Mouse (Mus musculus) myocyte (in vitro differentiated cells): ENCODE data around the gene Ssh2. TPM values are rescaled to one million over a fixed set of nuclear protein-coding genes. Genes with fewer than 3 reads are reported as not detected.

Experiments used
- H3K27me3 ChIP-seq: one replicate; pipeline ENCODE4 v1.6.1; 2011; ENCODE audit not compliant: control insufficient read depth, insufficient read depth, insufficient read length
- H3K36me3 ChIP-seq: one replicate; pipeline ENCODE4 v1.6.1; 2011; ENCODE audit not compliant: control insufficient read depth, insufficient read depth
- H3K4me2 ChIP-seq: one replicate; pipeline ENCODE4 v1.6.1; 2011; ENCODE audit warnings: low read depth, control low read depth
- H3K4me3 ChIP-seq: one replicate; pipeline ENCODE4 v1.5.1; 2011; ENCODE audit warnings: mild to moderate bottlenecking, control low read depth, moderate library complexity
- H3K79me2 ChIP-seq: one replicate; pipeline ENCODE4 v1.6.1; 2011; ENCODE audit not compliant: control insufficient read depth, insufficient read depth
- H3ac ChIP-seq: one replicate; pipeline ENCODE4 v1.6.1; 2011; ENCODE audit not compliant: control insufficient read depth, insufficient read length
- CEBPB ChIP-seq: IDR thresholded peaks from 2 replicates; pipeline ENCODE4 v1.6.1; 2011; ENCODE audit warnings: mild to moderate bottlenecking, moderate library complexity; ENCODE audit not compliant: poor library complexity, insufficient read depth, severe bottlenecking
- E2F4 ChIP-seq: IDR thresholded peaks from one replicate; pipeline ENCODE4 v1.6.1; 2011; ENCODE audit warnings: mild to moderate bottlenecking, control low read depth, moderate library complexity; ENCODE audit not compliant: insufficient read depth
- MAX ChIP-seq: IDR thresholded peaks from one replicate; pipeline ENCODE4 v1.6.1; 2011; ENCODE audit warnings: low read depth, mild to moderate bottlenecking, control low read depth
- MYOD1 ChIP-seq, 3 experiments: IDR thresholded peaks; one replicate each; pipeline ENCODE4 v1.6.1; 2011; ENCODE audit warnings: control low read depth in 2 of 3, low read depth in 2 of 3, mild to moderate bottlenecking in 2 of 3, moderate library complexity in 1 of 3; ENCODE audit not compliant: insufficient read length in 2 of 3, control insufficient read depth in 1 of 3
- MYOG ChIP-seq, 3 experiments: IDR thresholded peaks; one replicate each; pipeline ENCODE4 v1.6.1; 2011; ENCODE audit warnings: control low read depth in 2 of 3, low read depth in 2 of 3, mild to moderate bottlenecking in 2 of 3; ENCODE audit not compliant: insufficient read length in 2 of 3, control insufficient read depth in 1 of 3, insufficient read depth in 1 of 3
- POLR2A ChIP-seq: IDR thresholded peaks from one replicate; pipeline ENCODE4 v1.6.1; 2011; ENCODE audit warnings: low read depth, mild to moderate bottlenecking, control low read depth, moderate library complexity; ENCODE audit not compliant: insufficient read length
- POLR2AphosphoS2 ChIP-seq: IDR thresholded peaks from one replicate; pipeline ENCODE4 v1.6.1; 2011; ENCODE audit warnings: low read depth, control low read depth; ENCODE audit not compliant: insufficient read length
- REST ChIP-seq: IDR thresholded peaks from one replicate; pipeline ENCODE4 v1.6.1; 2011; ENCODE audit warnings: mild to moderate bottlenecking, control low read depth, moderate library complexity; ENCODE audit not compliant: insufficient read depth, insufficient read length
- SRF ChIP-seq: IDR thresholded peaks from one replicate; pipeline ENCODE4 v1.6.1; 2011; ENCODE audit warnings: low read depth; ENCODE audit not compliant: control insufficient read depth, insufficient read length
- TCF12 ChIP-seq: IDR thresholded peaks from one replicate; pipeline ENCODE4 v1.6.1; 2011; ENCODE audit warnings: mild to moderate bottlenecking, control low read depth; ENCODE audit not compliant: poor library complexity, insufficient read depth, severe bottlenecking
- TCF3 ChIP-seq: IDR thresholded peaks from one replicate; pipeline ENCODE4 v1.6.1; 2011; ENCODE audit warnings: low read depth, control low read depth; ENCODE audit not compliant: insufficient read length
- USF1 ChIP-seq: IDR thresholded peaks from one replicate; pipeline ENCODE4 v1.6.1; 2011; ENCODE audit warnings: low read depth, mild to moderate bottlenecking, control low read depth, moderate library complexity
- polyA plus RNA-seq: library from polyadenylated mRNA; unstranded; fragments of >200 nt; fragmentation: generic; extraction: Trizol; gene quantifications from one replicate; pipeline ENCODE4 v1.2.1, GENCODE M21; 2012; ENCODE audit warnings: missing spikeins

The Ssh2 gene
- polyA plus RNA-seq, 1 experiment, result 4.8 TPM

GRCm38 (mm10) chr11:77371696-77372095, 155.6 kb downstream of the Ssh2 start:
- Histone ChIP-seq H3K4me2 (no peak overlapping the region), H3K79me2 (no peaks in the 10 kb centered on the region), H3ac (no peak overlapping the region), H3K36me3 (no peaks in the 10 kb centered on the region), H3K27me3 (no peaks in the 10 kb centered on the region), H3K4me3 (no peak overlapping the region)
- TF ChIP-seq TCF3 (no peak), CEBPB (no peak), REST (no peak), MYOG (IDR thresholded peaks at IDR 0.05; ENCODE audit: control insufficient read depth in 1 of 3, insufficient read depth in 1 of 3, insufficient read length in 2 of 3, low read depth in 2 of 3) (no peak), MYOD1 (IDR thresholded peaks at IDR 0.05; ENCODE audit: control insufficient read depth in 1 of 3, insufficient read length in 2 of 3, low read depth in 2 of 3) (no peak), MAX (no peak), POLR2A (no peak), TCF12 (no peak)

GRCm38 (mm10) chr11:77372196-77372904, 156.3 kb downstream of the Ssh2 start:
- no peak overlapping the region for H3K4me2 ChIP-seq
- H3ac ChIP-seq, result no peak overlapping the region
- 0 out of 2 replicates have a peak, but pooled peaks have one; percentile 47 for TF ChIP-seq CEBPB
- TF ChIP-seq MYOD1 (IDR thresholded peaks at IDR 0.05; ENCODE audit: control insufficient read depth in 1 of 3, insufficient read length in 2 of 3, low read depth in 2 of 3), result no peak
- H3K27me3 ChIP-seq, result no peaks in the 10 kb centered on the region
- no peaks in the 10 kb centered on the region for H3K79me2 ChIP-seq
- no peak overlapping the region for H3K4me3 ChIP-seq
- no peaks in the 10 kb centered on the region for H3K36me3 ChIP-seq

- no peak overlapping the region for H3K4me3 ChIP-seq
- no peaks in the 10 kb centered on the region for H3K27me3 ChIP-seq
- H3K36me3 ChIP-seq, result no peaks in the 10 kb centered on the region
- H3ac ChIP-seq, result no peak overlapping the region
- TF ChIP-seq MYOD1 (IDR thresholded peaks at IDR 0.05; ENCODE audit: control insufficient read depth in 1 of 3, insufficient read length in 2 of 3, low read depth in 2 of 3) (peak in 1 of 3 experiments; percentile 60), CEBPB (no peak), POLR2AphosphoS2 (no peak)
- peaks cover 3% of the 10 kb centered on the region for H3K79me2 ChIP-seq
- H3K4me2 ChIP-seq, result no peak overlapping the region
Measured at GRCm38 (mm10) chr11:77378622-77379021, 162.5 kb downstream of the Ssh2 start.

- no peaks in the 10 kb centered on the region for H3K27me3 ChIP-seq
- no peak overlapping the region for H3ac ChIP-seq
- peaks cover 3% of the 10 kb centered on the region for H3K79me2 ChIP-seq
- H3K36me3 ChIP-seq, result no peaks in the 10 kb centered on the region
- H3K4me3 ChIP-seq, result no peak overlapping the region
- H3K4me2 ChIP-seq, result no peak overlapping the region
- no peak for TF ChIP-seq SRF
- no peak for TF ChIP-seq POLR2AphosphoS2
- TF ChIP-seq MYOG (IDR thresholded peaks at IDR 0.05; ENCODE audit: control insufficient read depth in 1 of 3, insufficient read depth in 1 of 3, insufficient read length in 2 of 3, low read depth in 2 of 3), result no peak
- TF ChIP-seq USF1, result no peak
- TF ChIP-seq TCF3, result no peak
- no peak for TF ChIP-seq MAX
- no peak for TF ChIP-seq REST
- TF ChIP-seq POLR2A, result no peak
- TF ChIP-seq MYOD1 (IDR thresholded peaks at IDR 0.05; ENCODE audit: control insufficient read depth in 1 of 3, insufficient read length in 2 of 3, low read depth in 2 of 3), result no peak
- TF ChIP-seq CEBPB, result no peak
- TF ChIP-seq E2F4, result no peak
- no peak for TF ChIP-seq TCF12
Measured at GRCm38 (mm10) chr11:77381174-77381573, 165.1 kb downstream of the Ssh2 start.

GRCm38 (mm10) chr11:77384151-77384550, 168.1 kb downstream of the Ssh2 start:
- Histone ChIP-seq H3K4me3 (no peak overlapping the region), H3ac (no peak overlapping the region), H3K4me2 (no peak overlapping the region), H3K36me3 (no peaks in the 10 kb centered on the region), H3K27me3 (no peaks in the 10 kb centered on the region), H3K79me2 (peaks cover 3% of the 10 kb centered on the region)
- TF ChIP-seq TCF12 (no peak), CEBPB (no peak)
